Mouse (Mus musculus): ENCODE data around the gene Vcl. TPM values are rescaled to one million over a fixed set of nuclear protein-coding genes. Genes with fewer than 3 reads are reported as not detected.

Vcl gene
- polyA plus RNA-seq, 1 experiment from 2014 or later, result 34.6 TPM

GRCm38 (mm10) chr14:20930481-20931391, 1.5 kb downstream of the Vcl start:
- H3K27ac ChIP-seq (ENCODE audit: low read depth, low read length), result no peak overlapping the region
- no peaks in the 10 kb centered on the region; the same call in 1 of the 2 replicates for H3K4me1 ChIP-seq (replicated peaks; ENCODE audit: control insufficient read depth, insufficient read depth, low read length)
- no peaks in the 10 kb centered on the region; the same call in 1 of the 2 replicates for H3K27me3 ChIP-seq (ENCODE audit: control insufficient read depth, insufficient read depth, low read length)
- H3K9me3 ChIP-seq (ENCODE audit: control insufficient read depth, low read length), result no peaks in the 10 kb centered on the region
- DNase-seq (ENCODE audit: low spot score) (peak; percentile 29), ATAC-seq (ENCODE audit: low FRiP score) (no peak)
- H3K4me2 ChIP-seq (replicated peaks; ENCODE audit: low read depth, low read length), result peak overlapping the region; percentile 60
- no peaks in the 10 kb centered on the region for H3K36me3 ChIP-seq (ENCODE audit: control insufficient read depth, insufficient read depth, low read length)
- peak overlapping the region; percentile 65; the same call in 1 of the 2 replicates for H3K9ac ChIP-seq (ENCODE audit: low read depth, low read length)
- 35% methylated on average over 8 of the region's 8 CpGs for WGBS
- peak overlapping the region; percentile 82 for H3K4me3 ChIP-seq (ENCODE audit: low read depth, low read length)

- Histone ChIP-seq H3K4me3 (ENCODE audit: low read depth, low read length) (no peak overlapping the region), H3K36me3 (ENCODE audit: control insufficient read depth, insufficient read depth, low read length) (no peaks in the 10 kb centered on the region), H3K4me1 (replicated peaks; ENCODE audit: control insufficient read depth, insufficient read depth, low read length) (no peaks in the 10 kb centered on the region), H3K27ac (ENCODE audit: low read depth, low read length) (no peak overlapping the region), H3K9ac (ENCODE audit: low read depth, low read length) (no peak overlapping the region), H3K4me2 (replicated peaks; ENCODE audit: low read depth, low read length) (no peak overlapping the region), H3K9me3 (ENCODE audit: control insufficient read depth, low read length) (no peaks in the 10 kb centered on the region), H3K27me3 (ENCODE audit: control insufficient read depth, insufficient read depth, low read length) (no peaks in the 10 kb centered on the region)
- 79% methylated on average over 2 of the region's 2 CpGs for WGBS
- no peak for DNase-seq (ENCODE audit: low spot score)
- ATAC-seq (ENCODE audit: low FRiP score), result no peak
Measured at GRCm38 (mm10) chr14:20938424-20938823, 9.2 kb downstream of the Vcl start.

GRCm38 (mm10) chr14:20938860-20939259, 9.7 kb downstream of the Vcl start:
- H3K4me2 ChIP-seq (replicated peaks; ENCODE audit: low read depth, low read length), result no peak overlapping the region
- 60% methylated on average over 1 of the region's 1 CpGs for WGBS

GRCm38 (mm10) chr14:20945296-20945695, 16.1 kb downstream of the Vcl start:
- ATAC-seq (ENCODE audit: low FRiP score) (no peak), DNase-seq (ENCODE audit: low spot score) (no peak)
- H3K9me3 ChIP-seq (ENCODE audit: control insufficient read depth, low read length), result no peaks in the 10 kb centered on the region
- no peak overlapping the region for H3K27ac ChIP-seq (ENCODE audit: low read depth, low read length)
- 96% methylated on average over 2 of the region's 2 CpGs for WGBS
- H3K4me1 ChIP-seq (replicated peaks; ENCODE audit: control insufficient read depth, insufficient read depth, low read length), result no peaks in the 10 kb centered on the region
- no peak overlapping the region for H3K4me3 ChIP-seq (ENCODE audit: low read depth, low read length)
- H3K9ac ChIP-seq (ENCODE audit: low read depth, low read length), result no peak overlapping the region
- no peaks in the 10 kb centered on the region for H3K36me3 ChIP-seq (ENCODE audit: control insufficient read depth, insufficient read depth, low read length)
- H3K27me3 ChIP-seq (ENCODE audit: control insufficient read depth, insufficient read depth, low read length), result no peaks in the 10 kb centered on the region
- no peak overlapping the region for H3K4me2 ChIP-seq (replicated peaks; ENCODE audit: low read depth, low read length)

More at GRCm38 (mm10) chr14:20938860-20939259, 9.7 kb downstream of the Vcl start:
- Histone ChIP-seq H3K9me3 (ENCODE audit: control insufficient read depth, low read length) (no peaks in the 10 kb centered on the region), H3K36me3 (ENCODE audit: control insufficient read depth, insufficient read depth, low read length) (no peaks in the 10 kb centered on the region), H3K27ac (ENCODE audit: low read depth, low read length) (no peak overlapping the region), H3K4me3 (ENCODE audit: low read depth, low read length) (no peak overlapping the region), H3K4me1 (replicated peaks; ENCODE audit: control insufficient read depth, insufficient read depth, low read length) (no peaks in the 10 kb centered on the region), H3K9ac (ENCODE audit: low read depth, low read length) (no peak overlapping the region), H3K27me3 (ENCODE audit: control insufficient read depth, insufficient read depth, low read length) (no peaks in the 10 kb centered on the region)
- no peak for ATAC-seq (ENCODE audit: low FRiP score)
- no peak for DNase-seq (ENCODE audit: low spot score)

GRCm38 (mm10) chr14:20956021-20956420, 26.8 kb downstream of the Vcl start:
- Histone ChIP-seq H3K9me3 (ENCODE audit: control insufficient read depth, low read length) (no peaks in the 10 kb centered on the region), H3K4me2 (replicated peaks; ENCODE audit: low read depth, low read length) (no peak overlapping the region), H3K27ac (ENCODE audit: low read depth, low read length) (no peak overlapping the region), H3K4me3 (ENCODE audit: low read depth, low read length) (no peak overlapping the region), H3K9ac (ENCODE audit: low read depth, low read length) (no peak overlapping the region), H3K27me3 (ENCODE audit: control insufficient read depth, insufficient read depth, low read length) (no peaks in the 10 kb centered on the region), H3K4me1 (replicated peaks; ENCODE audit: control insufficient read depth, insufficient read depth, low read length) (no peaks in the 10 kb centered on the region), H3K36me3 (ENCODE audit: control insufficient read depth, insufficient read depth, low read length) (no peaks in the 10 kb centered on the region)
- ATAC-seq (ENCODE audit: low FRiP score) (no peak), DNase-seq (ENCODE audit: low spot score) (no peak)

- no peak overlapping the region for H3K27ac ChIP-seq (ENCODE audit: low read depth, low read length)
- no peak for ATAC-seq (ENCODE audit: low FRiP score)
- no peaks in the 10 kb centered on the region for H3K4me1 ChIP-seq (replicated peaks; ENCODE audit: control insufficient read depth, insufficient read depth, low read length)
- no peaks in the 10 kb centered on the region for H3K27me3 ChIP-seq (ENCODE audit: control insufficient read depth, insufficient read depth, low read length)
- H3K9ac ChIP-seq (ENCODE audit: low read depth, low read length), result no peak overlapping the region
- WGBS, result 76% methylated on average over 2 of the region's 2 CpGs
- H3K9me3 ChIP-seq (ENCODE audit: control insufficient read depth, low read length), result no peaks in the 10 kb centered on the region
- no peak overlapping the region for H3K4me3 ChIP-seq (ENCODE audit: low read depth, low read length)
- no peak overlapping the region for H3K4me2 ChIP-seq (replicated peaks; ENCODE audit: low read depth, low read length)
- no peak for DNase-seq (ENCODE audit: low spot score)
- H3K36me3 ChIP-seq (ENCODE audit: control insufficient read depth, insufficient read depth, low read length), result no peaks in the 10 kb centered on the region
Measured at GRCm38 (mm10) chr14:20958971-20959370, 29.8 kb downstream of the Vcl start.

GRCm38 (mm10) chr14:20962466-20962865, 33.3 kb downstream of the Vcl start:
- ATAC-seq (ENCODE audit: low FRiP score) (no peak), DNase-seq (ENCODE audit: low spot score) (no peak)
- no peaks in the 10 kb centered on the region for H3K27me3 ChIP-seq (ENCODE audit: control insufficient read depth, insufficient read depth, low read length)
- no peaks in the 10 kb centered on the region for H3K9me3 ChIP-seq (ENCODE audit: control insufficient read depth, low read length)
- no peak overlapping the region for H3K4me2 ChIP-seq (replicated peaks; ENCODE audit: low read depth, low read length)
- no peaks in the 10 kb centered on the region for H3K4me1 ChIP-seq (replicated peaks; ENCODE audit: control insufficient read depth, insufficient read depth, low read length)
- H3K4me3 ChIP-seq (ENCODE audit: low read depth, low read length), result no peak overlapping the region
- H3K9ac ChIP-seq (ENCODE audit: low read depth, low read length), result no peak overlapping the region
- 82% methylated on average over 1 of the region's 1 CpGs for WGBS
- no peak overlapping the region for H3K27ac ChIP-seq (ENCODE audit: low read depth, low read length)
- no peaks in the 10 kb centered on the region for H3K36me3 ChIP-seq (ENCODE audit: control insufficient read depth, insufficient read depth, low read length)

- WGBS, result 90% methylated on average over 1 of the region's 1 CpGs
- ATAC-seq (ENCODE audit: low FRiP score) (no peak), DNase-seq (ENCODE audit: low spot score) (no peak)
- H3K4me2 ChIP-seq (replicated peaks; ENCODE audit: low read depth, low read length), result no peak overlapping the region
- no peaks in the 10 kb centered on the region for H3K27me3 ChIP-seq (ENCODE audit: control insufficient read depth, insufficient read depth, low read length)
- no peaks in the 10 kb centered on the region for H3K36me3 ChIP-seq (ENCODE audit: control insufficient read depth, insufficient read depth, low read length)
- H3K9ac ChIP-seq (ENCODE audit: low read depth, low read length), result no peak overlapping the region
- H3K4me1 ChIP-seq (replicated peaks; ENCODE audit: control insufficient read depth, insufficient read depth, low read length), result no peaks in the 10 kb centered on the region
- H3K27ac ChIP-seq (ENCODE audit: low read depth, low read length), result no peak overlapping the region
- no peak overlapping the region for H3K4me3 ChIP-seq (ENCODE audit: low read depth, low read length)
- H3K9me3 ChIP-seq (ENCODE audit: control insufficient read depth, low read length), result no peaks in the 10 kb centered on the region
Measured at GRCm38 (mm10) chr14:20962906-20963305, 33.7 kb downstream of the Vcl start.

GRCm38 (mm10) chr14:20963863-20964262, 34.7 kb downstream of the Vcl start:
- Histone ChIP-seq H3K27ac (ENCODE audit: low read depth, low read length) (0 out of 2 replicates have a peak overlapping the region, but pooled peaks have one; percentile 13), H3K27me3 (ENCODE audit: control insufficient read depth, insufficient read depth, low read length) (no peaks in the 10 kb centered on the region), H3K36me3 (ENCODE audit: control insufficient read depth, insufficient read depth, low read length) (no peaks in the 10 kb centered on the region), H3K4me3 (ENCODE audit: low read depth, low read length) (no peak overlapping the region), H3K4me2 (replicated peaks; ENCODE audit: low read depth, low read length) (no peak overlapping the region), H3K9ac (ENCODE audit: low read depth, low read length) (no peak overlapping the region), H3K9me3 (ENCODE audit: control insufficient read depth, low read length) (no peaks in the 10 kb centered on the region), H3K4me1 (replicated peaks; ENCODE audit: control insufficient read depth, insufficient read depth, low read length) (no peaks in the 10 kb centered on the region)
- DNase-seq (ENCODE audit: low spot score) (no peak), ATAC-seq (ENCODE audit: low FRiP score) (no peak)
- 93% methylated on average over 4 of the region's 4 CpGs for WGBS

Measured in hindbrain, embryonic 11.5 days (tissue).